Mouse (Mus musculus) cortical plate, adult 2 months (tissue): ENCODE measurements around the gene Dscaml1.

ENCODE experiments used
- CTCF ChIP-seq: fragments of 200-500 bp; IDR thresholded peaks from 2 replicates; pipeline ENCODE4 v1.5.1; 2011; ENCODE audit warnings: mild to moderate bottlenecking, control low read depth, low read length; ENCODE audit not compliant: insufficient read depth; ENCODE audit errors: extremely low read depth
- POLR2A ChIP-seq: fragments of 200-500 bp; IDR thresholded peaks from 2 replicates; pipeline ENCODE4 v1.6.1; 2011; ENCODE audit warnings: mild to moderate bottlenecking, low read length, control low read depth; ENCODE audit not compliant: insufficient read depth; ENCODE audit errors: extremely low read depth

GRCm38 (mm10) chr9:45574021-45574420 is 147.6 kb downstream of the Dscaml1 start:
- TF ChIP-seq CTCF (no peak), POLR2A (no peak)
